10 mouse cellular contexts compared by ENCODE assay signal in genomic region chr2:107290697-107291019, GRCm38 (mm10). TPM values are rescaled to one million over a fixed set of nuclear protein-coding genes. Genes with fewer than 3 reads are reported as not detected.
DNase-seq lines count a peak whose midpoint lies in the region; ATAC-seq lines count a peak whose summit lies in the region.
"Had no signal": no experiment of that assay in that cellular context is flagged by ENCODE, and none has a peak within 500 bp of the region (broad histone marks: within the 10 kb centered on the region; RNA-seq: fewer than 3 reads in every experiment).

No protein-coding gene starts in this region.

- H3K4me3 ChIP-seq in heart, embryonic 13.5 days: peak overlapping the region; percentile 66
- H3K4me3 ChIP-seq in hindbrain, embryonic 13.5 days: peak overlapping the region; percentile 60
- H3K4me3 ChIP-seq in midbrain, embryonic 12.5 days: peak overlapping the region; percentile 53

- peak overlapping the region; percentile 83 for H3K9ac ChIP-seq in heart, embryonic 13.5 days
- H3K9ac ChIP-seq in hindbrain, embryonic 13.5 days: peak overlapping the region; percentile 76
- peak overlapping the region; percentile 59 for H3K9ac ChIP-seq in midbrain, embryonic 12.5 days (replicated peaks)

- peak overlapping the region; percentile 71 for H3K4me2 ChIP-seq in heart, embryonic 13.5 days
- H3K4me2 ChIP-seq in hindbrain, embryonic 13.5 days: peak overlapping the region; percentile 91
- peak overlapping the region; percentile 94 for H3K4me2 ChIP-seq in midbrain, embryonic 12.5 days (replicated peaks)

- no peak for ATAC-seq in heart, embryonic 13.5 days (ENCODE audit: extremely low read depth, insufficient number of reproducible peaks, low FRiP score, low TSS enrichment)
- peak; percentile 24; the same call in 1 of the 2 replicates for ATAC-seq in common myeloid progenitor, adult 5-6 weeks (replicated peaks; ENCODE audit: low read depth, poor library complexity, severe bottlenecking)
- ATAC-seq in hindbrain, embryonic 13.5 days (ENCODE audit: low FRiP score): peak; percentile 73
- ATAC-seq in midbrain, embryonic 12.5 days (ENCODE audit: low FRiP score, low read depth): peak; percentile 61

- peak overlapping the region; percentile 64 for H3K27ac ChIP-seq in heart, embryonic 13.5 days (replicated peaks)
- peak overlapping the region; percentile 62 for H3K27ac ChIP-seq in hindbrain, embryonic 13.5 days
- no peak overlapping the region for H3K27ac ChIP-seq in midbrain, embryonic 12.5 days (replicated peaks)

- no peak for DNase-seq in heart, adult 11 months
- DNase-seq in cerebellum, postnatal 25 days: no peak
- no peak for DNase-seq in thymus, postnatal 36 days
- DNase-seq in embryo, embryonic 11 days: no peak
- DNase-seq: lung, postnatal 14 days had no signal

- H3K4me1 ChIP-seq in heart, embryonic 13.5 days: 0 out of 2 replicates have a peak, but pooled peaks cover 13% of the 10 kb centered on the region
- H3K4me1 ChIP-seq in hindbrain, embryonic 13.5 days (replicated peaks): peaks cover 8% of the 10 kb centered on the region
- 0 out of 2 replicates have a peak, but pooled peaks cover 4% of the 10 kb centered on the region for H3K4me1 ChIP-seq in midbrain, embryonic 12.5 days

- under 1% methylated on average over 12 of the region's 12 CpGs for WGBS in heart, embryonic 13.5 days
- under 1% methylated on average over 12 of the region's 12 CpGs for WGBS in hindbrain, embryonic 13.5 days
- under 1% methylated on average over 12 of the region's 12 CpGs for WGBS in midbrain, embryonic 12.5 days

- no peaks in the 10 kb centered on the region for H3K9me3 ChIP-seq in heart, embryonic 13.5 days
- no peaks in the 10 kb centered on the region for H3K9me3 ChIP-seq in hindbrain, embryonic 13.5 days
- no peaks in the 10 kb centered on the region for H3K9me3 ChIP-seq in midbrain, embryonic 12.5 days

- peaks cover 17% of the 10 kb centered on the region for H3K36me3 ChIP-seq in heart, embryonic 13.5 days
- H3K36me3 ChIP-seq in hindbrain, embryonic 13.5 days: peaks cover 9% of the 10 kb centered on the region
- no peaks in the 10 kb centered on the region for H3K36me3 ChIP-seq in midbrain, embryonic 12.5 days

- H3K27me3 ChIP-seq in heart, embryonic 13.5 days (replicated peaks): peaks cover 10% of the 10 kb centered on the region
- H3K27me3 ChIP-seq in hindbrain, embryonic 13.5 days: 0 out of 2 replicates have a peak, but pooled peaks cover 4% of the 10 kb centered on the region
- H3K27me3 ChIP-seq in midbrain, embryonic 12.5 days: peaks cover 17% of the 10 kb centered on the region; the same call in 1 of the 2 replicates

RNA-seq across cellular contexts. Expression of gene Kcna4, which starts 0.2 kb away (rescaled TPM):
- polyA plus RNA-seq in heart, embryonic 13.5 days (2015; fragmentation: Nextera tagmentation; extraction: Ambion mirVana): 6.6 and 6.8 TPM in 2 replicates
- total RNA-seq in common myeloid progenitor, adult 5-6 weeks (2017): not detected in 2 replicates
- polyA plus RNA-seq in hindbrain, embryonic 13.5 days (2015; fragmentation: Nextera tagmentation; extraction: Ambion mirVana): 7.2 and 7.7 TPM in 2 replicates
- 4.9 and 5.3 TPM in 2 replicates for polyA plus RNA-seq in midbrain, embryonic 12.5 days (2016; fragmentation: Nextera tagmentation; extraction: Ambion mirVana)
- polyA plus RNA-seq: spleen, adult 2 months had no signal
